Comparison of ENCODE assay signal across 9 mouse cellular contexts in genomic region chr17:65252160-65252559, GRCm38 (mm10).
DNase-seq lines count a peak whose midpoint lies in the region; ATAC-seq and TF ChIP-seq lines count a peak whose summit lies in the region.
"Had no signal": no experiment of that assay in that cellular context is flagged by ENCODE, and none has a peak within 500 bp of the region (broad histone marks: within the 10 kb centered on the region; RNA-seq: fewer than 3 reads in every experiment).

No protein-coding gene starts in this region.

- H3K9ac ChIP-seq in embryonic facial prominence, embryonic 14.5 days (ENCODE audit: low read depth, low read length): no peak overlapping the region
- no peak overlapping the region for H3K9ac ChIP-seq in forebrain, embryonic 15.5 days (replicated peaks)
- H3K9ac ChIP-seq: limb, embryonic 12.5 days had no signal

- no peak overlapping the region for H3K27ac ChIP-seq in embryonic facial prominence, embryonic 14.5 days (replicated peaks; ENCODE audit: low read depth, low read length)
- H3K27ac ChIP-seq in forebrain, embryonic 15.5 days (replicated peaks): no peak overlapping the region
- H3K27ac ChIP-seq: limb, embryonic 12.5 days had no signal

- no peak for ATAC-seq in embryonic facial prominence, embryonic 14.5 days (ENCODE audit: low read depth)
- ATAC-seq in inflammation-experienced regulatory T-cells, adult 6 months: no peak
- no peak for ATAC-seq in forebrain, embryonic 15.5 days (replicated peaks)

- no peaks in the 10 kb centered on the region for H3K4me1 ChIP-seq in E14TG2a.4 (replicated peaks; ENCODE audit: low read depth, low read length)
- H3K4me1 ChIP-seq in embryonic facial prominence, embryonic 14.5 days (ENCODE audit: control insufficient read depth, insufficient read depth, low read length): no peaks in the 10 kb centered on the region
- H3K4me1 ChIP-seq in forebrain, embryonic 15.5 days: no peaks in the 10 kb centered on the region
- H3K4me1 ChIP-seq: limb, embryonic 12.5 days had no signal

- WGBS in embryonic facial prominence, embryonic 14.5 days: 67% methylated on average over 2 of the region's 2 CpGs
- 69% methylated on average over 2 of the region's 2 CpGs for WGBS in forebrain, embryonic 15.5 days

- no peak overlapping the region for H3K4me2 ChIP-seq in embryonic facial prominence, embryonic 14.5 days (ENCODE audit: low read depth, low read length)
- H3K4me2 ChIP-seq in forebrain, embryonic 15.5 days (replicated peaks): no peak overlapping the region
- H3K4me2 ChIP-seq: limb, embryonic 12.5 days had no signal

- no peaks in the 10 kb centered on the region for H3K9me3 ChIP-seq in E14TG2a.4 (ENCODE audit: low read length)
- 0 out of 2 replicates have a peak, but pooled peaks cover 5% of the 10 kb centered on the region for H3K9me3 ChIP-seq in embryonic facial prominence, embryonic 14.5 days (ENCODE audit: control insufficient read depth, low read length)
- no peaks in the 10 kb centered on the region for H3K9me3 ChIP-seq in forebrain, embryonic 15.5 days

- H3K36me3 ChIP-seq in E14TG2a.4 (ENCODE audit: insufficient read depth, low read length): no peaks in the 10 kb centered on the region
- no peaks in the 10 kb centered on the region for H3K36me3 ChIP-seq in embryonic facial prominence, embryonic 14.5 days (ENCODE audit: control insufficient read depth, insufficient read depth, low read length)
- no peaks in the 10 kb centered on the region for H3K36me3 ChIP-seq in forebrain, embryonic 15.5 days
- H3K36me3 ChIP-seq: limb, embryonic 12.5 days had no signal

- TF ChIP-seq CTCF in E14TG2a.4 (conservative IDR thresholded peaks at IDR 0.05; ENCODE audit: low read length): peak; percentile 8; the same call in 1 of the 2 replicates

- peak; percentile 23 for DNase-seq in embryo, embryonic 11 days
- DNase-seq in embryo, embryonic 9.5 days (ENCODE audit: extremely low spot score): no peak
- DNase-seq in layer of hippocampus, postnatal 10 days (ENCODE audit: low spot score in 2 of 2): peak; percentile 16 to 28
- no peak for DNase-seq in layer of hippocampus, adult 8-10 months (ENCODE audit: low spot score in 2 of 2)
- peak; percentile 22 for DNase-seq in embryonic facial prominence, embryonic 14.5 days (ENCODE audit: low spot score)

- H3K4me3 ChIP-seq in E14TG2a.4 (replicated peaks; ENCODE audit: low read length): no peak overlapping the region
- no peak overlapping the region for H3K4me3 ChIP-seq in embryonic facial prominence, embryonic 14.5 days (ENCODE audit: low read depth, low read length)
- H3K4me3 ChIP-seq in forebrain, embryonic 15.5 days: no peak overlapping the region
- H3K4me3 ChIP-seq: limb, embryonic 12.5 days had no signal

- H3K27me3 ChIP-seq in E14TG2a.4 (ENCODE audit: insufficient read depth, low read length): no peaks in the 10 kb centered on the region
- no peaks in the 10 kb centered on the region for H3K27me3 ChIP-seq in embryonic facial prominence, embryonic 14.5 days (replicated peaks; ENCODE audit: control insufficient read depth, insufficient read depth, low read length)
- no peaks in the 10 kb centered on the region for H3K27me3 ChIP-seq in forebrain, embryonic 15.5 days
- H3K27me3 ChIP-seq: limb, embryonic 12.5 days had no signal

Comparison
In these comparisons a context has a peak if more than half of its experiments do, and no peak if none do; other contexts are left out.
1. DNase-seq: peak in embryo, embryonic 11 days (single experiment), layer of hippocampus, postnatal 10 days (2 of 2) and embryonic facial prominence, embryonic 14.5 days (single experiment); none in embryo, embryonic 9.5 days (single experiment) and layer of hippocampus, adult 8-10 months (0 of 2).